Mouse (Mus musculus): Measurements from ENCODE around the gene Opcml.

- TF ChIP-seq EP300 (IDR thresholded peaks at IDR 0.05; ENCODE audit: insufficient read depth, low read depth, low read length) (no peak), POLR2A (IDR thresholded peaks at IDR 0.05; ENCODE audit: insufficient read depth, low read depth, low read length) (no peak)
These were observed 290.1 kb downstream of the Opcml start for GRCm38 (mm10) chr9:28080694-28081093.
